Mouse (Mus musculus) left cerebral cortex, adult 18-20 months (tissue): ENCODE measurements around the gene Cdk13. TPM values are rescaled to one million over a fixed set of nuclear protein-coding genes. Genes with fewer than 3 reads are reported as not detected.

Source experiments
- DNase-seq, 2 experiments: peaks; one replicate each; pipeline ENCODE4 v3.0.0; 2021 to 2022; ENCODE audit warnings: low spot score in 2 of 2, mixed read lengths in 1 of 2
- long read RNA-seq, 2 experiments: library from polyadenylated mRNA; stranded (forward); transcript quantifications; one replicate each; pipeline ENCODE4 v2.0.0; 2021
- total RNA-seq, 2 experiments: library from RNA; stranded (reverse); gene quantifications; 2 replicates each; pipeline ENCODE4 v1.2.3; 2021

The Cdk13 gene
- 10 to 100 TPM; 56.1 to 63.1 TPM for total RNA-seq
- long read RNA-seq, experiment 1, full-length matches to known transcripts: 6 of 14 reads
- long read RNA-seq, experiment 1, partial matches to known transcripts: 1 of 14 reads
- long read RNA-seq, experiment 1, other reads (novel, unspliced or antisense): 7 of 14 reads
- long read RNA-seq, experiment 2, partial matches to known transcripts: 1 of 5 reads
- long read RNA-seq, experiment 2, other reads (novel, unspliced or antisense): 2 of 5 reads

DNA sequence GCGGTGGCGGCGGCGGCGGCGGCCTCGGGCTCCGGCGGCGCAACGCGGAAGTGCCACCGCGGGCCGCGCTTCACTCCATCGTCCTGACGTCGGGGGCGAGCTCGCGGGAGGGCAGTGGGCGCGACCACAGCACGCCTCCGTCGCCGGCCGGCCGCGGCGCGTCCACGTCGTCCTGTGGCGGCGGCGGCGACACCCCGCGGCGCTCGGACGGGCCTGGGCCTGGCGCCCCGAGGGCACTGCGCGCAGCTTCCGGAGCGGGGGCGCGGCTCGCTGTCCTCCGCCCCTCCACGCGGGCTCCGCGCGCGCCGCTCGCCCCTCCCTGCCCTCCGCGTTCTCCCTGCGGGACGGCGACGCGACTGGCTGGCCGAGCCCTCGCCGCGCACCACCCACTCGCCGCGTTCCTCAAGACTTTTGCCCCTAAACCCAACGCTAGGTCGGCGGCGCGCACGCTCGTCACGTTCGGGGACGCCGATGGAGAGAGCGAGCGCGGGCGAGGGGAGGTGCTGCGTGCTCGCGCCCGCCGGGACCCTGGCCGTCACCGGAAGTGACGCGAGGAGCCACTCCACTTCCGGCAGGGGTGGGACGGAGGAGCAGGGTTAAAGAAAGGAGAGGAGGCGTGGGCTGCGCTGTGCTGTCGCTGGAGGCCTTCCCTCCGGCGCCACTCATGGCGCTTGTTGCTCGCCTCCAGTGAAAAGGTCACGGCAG is at the start of gene Cdk13:
Cdk13 (minus strand) TSS at position 189 of the 705 bp plus-strand sequence.
- peak; percentile 99 to 100 for DNase-seq

DNA sequence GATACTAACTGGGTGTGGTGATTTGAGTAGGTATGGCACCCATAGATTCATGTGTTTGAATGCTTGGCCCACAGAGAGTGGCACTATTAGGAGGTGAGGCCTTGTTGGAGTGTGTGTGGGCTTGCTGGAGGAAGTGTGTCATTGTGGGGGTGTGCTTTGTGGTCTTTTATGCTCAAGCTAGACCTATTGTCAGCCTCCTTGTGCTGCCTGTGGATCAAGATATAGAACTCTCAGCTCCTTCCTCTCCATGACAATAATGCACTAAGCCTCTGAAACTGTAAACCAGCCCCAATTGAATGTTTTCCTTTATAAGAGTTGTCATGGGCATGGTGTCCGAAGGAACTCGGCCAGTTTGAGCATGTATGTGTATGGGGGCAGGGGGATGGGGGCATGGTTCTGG is 38.4 kb upstream of the Cdk13 start:
- DNase-seq: no peak

DNA sequence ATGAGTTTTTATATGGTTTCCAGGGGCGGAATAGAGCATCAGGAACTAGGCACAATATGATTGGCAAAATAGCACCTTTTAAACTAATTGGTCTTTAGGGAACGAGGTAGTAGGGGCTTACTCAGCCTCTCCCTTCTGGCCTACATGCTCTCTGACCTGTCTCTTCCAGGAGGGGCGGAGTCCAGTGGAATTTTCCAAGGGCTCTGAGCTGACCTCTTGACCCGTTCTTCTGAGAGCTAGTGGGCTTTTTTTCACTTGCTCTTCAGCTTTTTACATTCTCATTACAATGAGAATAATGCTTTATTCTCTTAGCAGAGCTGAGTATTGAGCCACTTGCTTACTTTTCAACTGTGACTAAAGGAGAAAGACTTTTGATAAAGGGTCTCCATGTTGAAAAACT is 37.9 kb upstream of the Cdk13 start:
- DNase-seq: no peak

DNA sequence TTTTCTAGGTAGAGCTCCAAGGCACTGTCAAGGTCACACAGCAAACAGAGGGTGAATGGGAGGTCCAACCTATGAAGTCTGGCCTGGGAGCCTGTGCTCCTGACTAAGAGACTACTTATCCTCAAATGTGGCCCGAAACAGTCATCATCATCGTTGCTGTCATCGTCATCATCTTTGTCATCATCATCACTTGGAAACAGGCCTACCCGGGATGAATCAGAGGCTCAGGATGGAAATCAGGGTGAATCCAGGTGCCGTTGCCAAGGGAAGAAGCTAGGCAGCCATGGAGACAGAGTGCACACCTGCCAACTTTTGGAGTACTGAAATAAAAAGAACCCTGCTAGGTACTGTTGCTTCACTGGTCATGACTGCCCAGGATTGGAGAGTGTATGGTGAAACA is 34.2 kb upstream of the Cdk13 start:
- peak; percentile 17 to 39 for DNase-seq

DNA sequence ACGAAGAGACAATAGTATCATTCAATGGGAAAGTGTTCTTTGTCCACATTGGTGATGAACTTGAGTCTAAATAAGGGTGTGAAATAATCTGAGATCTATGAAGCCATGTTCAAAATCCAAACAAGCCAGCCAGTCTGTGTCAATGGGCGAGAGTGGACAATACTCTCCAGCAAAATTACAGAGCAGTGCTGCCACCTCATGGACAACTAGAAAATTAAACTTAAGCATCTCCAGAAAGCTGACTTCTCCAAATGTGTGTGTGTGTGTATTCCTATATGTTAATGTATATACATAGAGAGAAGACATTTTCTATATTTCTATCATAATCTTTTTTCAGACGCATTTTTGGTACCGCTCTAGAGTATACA is 33.6 kb upstream of the Cdk13 start:
- DNase-seq: peak; percentile 75 to 76

DNA sequence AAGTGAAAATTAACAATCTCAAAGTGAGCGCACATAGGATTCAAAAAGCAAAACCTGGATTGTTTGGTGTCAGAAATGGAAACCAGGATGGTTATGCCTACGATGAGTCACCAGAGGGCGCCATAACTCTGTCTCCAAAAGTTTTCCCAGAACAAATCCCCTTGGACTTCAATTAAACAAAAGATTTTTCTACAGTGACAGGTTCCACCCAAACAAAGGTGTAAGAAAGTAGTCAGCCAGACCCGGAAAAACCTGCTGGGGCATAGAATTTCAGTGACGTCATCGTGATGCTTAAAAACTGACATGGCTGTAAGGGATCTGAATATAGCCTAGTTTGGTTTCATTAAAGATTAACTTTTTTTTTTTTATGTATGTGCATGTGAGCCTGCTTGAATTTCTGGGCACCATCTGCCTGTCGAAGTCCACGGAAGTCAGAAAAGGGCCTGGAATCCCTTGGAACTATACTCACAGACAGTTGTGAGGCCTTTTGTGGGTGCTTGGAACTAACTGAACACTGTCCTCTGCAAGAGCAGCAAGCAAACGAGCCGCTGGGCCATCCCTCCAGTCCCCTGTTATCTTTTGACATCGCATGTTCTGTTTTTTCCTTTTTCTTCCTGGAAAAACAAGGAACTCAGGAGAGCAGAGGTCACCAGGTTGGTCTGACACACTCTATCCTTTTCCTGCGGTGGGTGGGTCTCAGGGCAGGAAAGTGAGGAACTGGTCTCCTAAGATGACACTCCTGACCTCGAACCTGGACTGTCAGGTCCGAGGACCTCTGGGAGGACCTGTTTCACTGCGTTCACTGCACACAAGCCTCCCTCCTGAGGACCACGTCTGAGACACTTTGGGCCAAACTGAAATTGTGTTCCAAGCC is 33.0 kb upstream of the Cdk13 start:
- peak; percentile 25 to 45 for DNase-seq

DNA sequence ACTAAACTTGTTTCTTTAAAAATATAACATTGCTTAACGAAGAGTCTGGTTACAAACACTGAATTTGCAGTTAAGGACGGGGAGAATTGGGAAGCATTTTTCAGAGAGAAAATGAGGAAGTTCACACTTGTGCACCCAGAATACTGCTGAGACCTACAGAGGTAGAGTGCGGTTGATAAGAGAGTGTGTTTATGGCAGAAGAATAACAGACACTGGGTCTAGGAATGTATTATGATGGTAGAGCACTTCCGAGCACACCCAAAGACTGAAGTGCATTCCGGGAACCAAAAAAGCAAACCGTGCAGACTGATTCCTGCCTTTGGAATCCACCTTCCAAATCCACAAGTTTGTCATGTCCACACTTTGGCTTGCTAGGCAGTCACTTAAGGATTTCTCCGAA is 31.9 kb upstream of the Cdk13 start:
- no peak for DNase-seq

DNA sequence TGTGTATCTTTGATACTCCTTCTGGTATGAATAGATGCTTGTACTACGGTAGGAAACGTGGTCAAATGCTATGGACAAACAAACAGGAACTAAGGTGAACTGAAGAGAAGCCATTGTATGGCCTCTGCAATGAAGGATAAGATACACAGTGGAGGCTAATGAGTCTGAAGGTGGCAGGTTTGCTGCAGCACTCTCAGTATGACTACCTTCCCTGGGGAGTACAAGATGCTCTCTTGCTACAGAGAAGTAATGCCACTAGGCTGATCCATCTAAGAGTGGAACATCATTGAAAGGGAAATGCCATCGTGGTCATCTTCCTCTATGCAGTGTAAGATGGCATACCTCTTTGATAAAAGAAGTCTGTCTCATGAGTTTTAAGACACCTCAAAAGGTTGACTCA is 28.0 kb upstream of the Cdk13 start:
- DNase-seq: no peak

DNA sequence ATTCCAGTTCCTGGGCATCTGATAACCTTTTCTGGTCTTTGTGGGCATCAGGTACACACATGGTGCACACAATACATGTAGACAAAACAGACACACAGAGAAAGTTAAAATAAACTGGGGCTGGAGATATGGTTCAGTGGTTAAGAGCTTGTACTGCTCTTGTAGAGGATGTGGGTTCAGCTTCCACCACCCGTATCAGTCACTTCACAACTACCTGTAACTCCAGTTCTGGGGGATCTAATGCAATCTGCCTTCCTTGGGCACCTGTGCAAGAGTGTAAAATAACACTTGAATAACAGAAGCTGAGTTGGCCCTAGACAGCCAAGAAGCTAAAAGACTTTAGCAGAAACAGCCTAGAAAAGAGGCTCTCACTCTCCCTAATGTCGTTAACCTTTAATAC is 12.3 kb upstream of the Cdk13 start:
- DNase-seq: no peak

DNA sequence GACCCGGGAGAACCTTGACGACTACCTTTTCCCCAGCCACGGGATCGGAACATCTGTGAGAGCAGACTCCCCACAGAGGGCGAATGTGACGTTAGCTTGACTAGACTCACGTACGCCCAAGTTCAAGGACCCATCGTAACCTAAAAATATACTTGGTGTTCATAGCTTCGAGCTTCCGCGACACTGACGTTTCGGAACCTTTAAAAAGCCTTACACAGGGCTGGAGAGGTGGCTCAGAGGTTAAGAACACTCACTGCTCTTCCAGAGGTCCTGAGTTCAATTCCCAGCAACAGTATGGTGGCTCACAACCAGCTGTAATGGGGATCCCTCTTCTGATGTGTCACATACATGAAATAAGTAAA is 698 bp upstream of the Cdk13 start:
- no peak for DNase-seq

DNA sequence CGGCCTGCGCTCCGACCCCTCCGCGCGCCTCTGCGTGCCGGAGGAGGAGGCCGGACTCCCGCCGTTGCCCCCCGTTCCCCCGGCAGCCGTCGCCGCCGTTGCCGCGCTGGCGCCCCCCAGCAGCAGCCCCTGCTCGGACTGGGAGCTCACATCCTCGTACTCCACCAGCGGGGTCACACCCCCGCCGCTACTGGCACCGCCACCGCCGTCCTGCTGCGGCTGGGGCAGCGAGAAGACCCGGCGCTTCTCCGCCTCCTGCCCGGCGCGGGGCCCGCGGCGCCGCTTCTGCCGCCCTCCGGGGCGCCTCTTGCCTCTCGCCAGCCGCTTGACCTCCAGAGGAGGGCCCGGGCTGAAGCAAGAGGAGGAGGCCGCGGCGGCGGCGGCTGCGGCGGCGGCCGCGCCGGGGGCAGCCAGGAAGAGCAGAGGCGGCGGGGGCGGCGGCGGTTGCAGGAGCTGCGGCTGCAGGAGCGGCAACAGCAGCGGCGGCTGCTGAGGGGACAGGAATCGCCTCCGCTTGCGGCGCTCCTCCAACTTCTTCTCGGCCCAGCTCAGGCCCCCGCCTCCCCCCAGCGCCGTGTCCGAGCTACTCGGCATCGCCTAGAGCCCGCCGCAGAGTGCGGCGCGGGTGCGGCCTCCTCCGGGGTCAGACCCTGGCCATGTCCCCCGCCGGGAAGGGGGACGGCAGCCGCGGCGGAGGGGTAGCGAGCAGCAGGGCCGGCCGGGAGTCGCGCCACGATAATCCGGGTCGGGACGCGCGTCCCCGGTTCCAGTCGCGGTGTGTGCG is 647 bp downstream of the Cdk13 start:
- DNase-seq: peak; percentile 47 to 56

DNA sequence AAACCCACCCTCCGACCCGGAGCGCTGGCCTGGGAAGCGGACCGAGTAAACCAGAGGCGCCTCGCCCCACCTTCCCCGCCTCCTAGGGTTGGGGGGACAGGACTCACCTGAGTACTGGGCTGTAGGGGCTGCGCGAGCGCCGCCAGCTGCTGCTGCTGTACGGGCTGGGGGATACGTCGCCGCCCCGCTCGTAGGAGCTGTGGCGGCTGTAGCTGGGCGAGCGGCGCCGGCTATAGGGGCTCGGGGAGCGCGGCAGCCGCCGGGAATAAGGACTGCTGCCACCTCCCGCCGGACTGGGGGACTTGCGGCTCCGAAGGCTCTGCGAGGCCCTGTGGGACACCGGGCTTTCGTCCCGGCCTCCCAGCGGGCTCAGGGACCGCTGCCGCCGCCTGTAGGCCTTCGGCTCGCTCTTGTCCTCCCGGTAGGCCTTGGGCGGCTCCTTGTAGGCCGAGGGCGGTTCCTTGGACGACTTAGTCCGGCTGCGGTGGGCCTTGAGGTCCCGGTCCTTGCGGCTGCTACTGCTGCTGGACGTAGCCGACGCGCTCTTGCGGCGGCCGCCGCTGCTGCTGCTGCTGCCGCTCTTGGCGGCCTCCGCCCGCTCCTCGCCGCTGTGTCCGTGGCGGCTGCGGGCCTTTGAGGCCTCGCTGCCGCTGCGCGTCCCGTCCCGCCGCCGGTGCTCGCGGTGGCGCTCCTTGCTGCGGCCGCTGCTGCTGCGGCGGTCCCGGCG is 1.4 kb downstream of the Cdk13 start:
- peak; percentile 47 to 65 for DNase-seq

DNA sequence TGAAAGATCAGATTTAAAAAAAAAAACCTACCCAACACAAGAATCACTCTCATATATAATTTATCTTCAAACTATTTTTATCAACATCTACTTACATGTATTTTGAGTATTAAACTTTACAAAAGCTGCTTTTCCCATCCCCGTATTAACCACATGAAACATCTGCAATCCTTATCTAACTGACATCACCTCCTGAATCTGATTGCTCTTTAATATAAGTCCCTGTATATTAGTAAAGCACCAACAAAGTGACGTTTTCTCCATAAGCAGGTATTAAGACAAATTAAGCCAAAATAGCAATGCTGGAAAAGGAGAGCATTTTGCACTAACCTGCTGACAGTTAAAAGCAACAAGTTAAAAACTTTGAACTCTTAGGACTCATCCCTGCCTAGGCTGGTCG is 2.0 kb downstream of the Cdk13 start:
- DNase-seq: no peak

DNA sequence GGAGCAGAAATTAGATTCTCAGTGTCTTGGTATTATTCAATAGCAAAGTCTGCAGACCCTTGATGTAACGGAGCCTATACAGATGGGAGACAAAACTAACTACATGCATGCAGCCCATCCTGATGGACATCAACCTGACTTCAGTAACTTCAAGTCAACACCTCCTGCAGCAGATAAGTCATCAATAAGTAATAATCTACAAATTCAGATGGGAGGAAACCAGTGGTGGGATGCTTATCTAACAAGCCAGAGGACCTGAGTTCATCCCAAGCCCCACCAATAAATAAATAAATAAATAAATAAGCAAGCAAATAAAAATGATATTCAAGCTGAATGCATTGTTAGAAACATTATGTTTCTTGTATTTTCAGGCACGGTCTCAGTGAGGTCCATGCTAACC is 5.2 kb downstream of the Cdk13 start:
- no peak for DNase-seq

DNA sequence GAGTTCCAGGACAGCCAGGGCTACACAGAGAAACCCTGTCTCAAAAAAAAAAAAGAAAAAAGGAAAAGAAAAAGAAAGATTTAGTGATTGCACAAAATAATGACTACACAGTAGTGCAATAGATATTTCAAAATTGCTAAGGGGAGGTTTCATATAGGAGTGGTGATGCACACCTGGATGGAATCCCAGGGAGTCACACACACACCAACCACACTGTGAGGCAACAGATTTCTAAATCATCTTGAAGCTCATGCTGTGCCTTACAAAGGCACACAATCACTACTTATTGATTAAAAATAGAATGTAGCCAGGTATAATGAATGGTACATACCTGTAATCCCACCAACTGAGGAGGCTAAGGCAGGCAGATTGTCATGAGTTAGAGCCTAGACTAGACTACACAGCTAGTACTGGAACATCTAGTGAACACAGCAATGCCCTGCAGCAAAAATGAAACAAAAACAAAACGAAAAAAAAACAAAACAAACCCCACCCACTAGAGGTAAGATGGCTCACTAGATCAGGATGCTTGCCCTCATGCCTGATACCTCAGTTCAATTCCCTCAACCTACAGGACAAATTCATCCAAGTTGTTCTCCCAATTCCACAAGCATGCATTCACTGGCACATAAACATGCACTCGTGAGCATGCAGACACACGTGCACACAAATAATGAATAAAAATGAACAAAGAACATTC is 9.0 kb downstream of the Cdk13 start:
- no peak for DNase-seq

DNA sequence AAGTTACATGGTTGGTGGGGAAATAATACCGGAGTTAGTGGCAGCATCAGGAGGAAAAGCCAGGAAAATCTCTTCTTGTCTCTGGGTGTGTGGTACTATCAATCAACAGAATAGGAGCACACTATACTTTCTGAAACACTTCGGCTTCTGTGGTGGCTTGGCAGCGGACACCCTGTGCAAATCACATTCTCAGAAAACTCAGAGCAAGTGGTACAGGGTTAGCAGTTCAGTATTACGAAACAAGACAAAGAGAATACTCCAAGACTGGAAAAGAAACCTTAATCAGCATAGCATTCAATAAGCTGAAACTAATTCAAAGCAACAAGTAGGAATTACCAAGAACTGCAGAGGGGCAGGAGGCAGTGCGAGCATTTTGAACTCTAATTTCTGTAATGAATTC is 21.3 kb downstream of the Cdk13 start:
- DNase-seq: no peak

DNA sequence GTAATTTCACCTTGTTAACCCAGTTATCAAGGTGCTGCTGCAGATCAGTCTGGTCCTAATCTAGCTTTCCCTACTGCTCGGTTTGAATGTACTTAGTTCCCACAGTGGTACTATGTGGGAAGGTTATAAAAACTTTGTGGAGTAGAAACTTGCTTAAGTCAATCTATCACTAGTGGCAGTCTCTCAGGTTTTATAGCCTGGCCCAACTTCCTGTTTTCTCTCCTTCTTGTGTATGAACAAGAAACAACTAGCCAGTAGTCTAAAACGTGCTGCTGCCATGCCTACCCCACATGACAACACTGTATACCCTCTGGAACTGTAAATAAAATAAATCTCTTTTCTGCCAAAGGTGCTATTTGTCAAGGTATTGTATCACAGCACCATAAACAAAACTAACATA is 25.0 kb downstream of the Cdk13 start:
- no peak for DNase-seq

DNA sequence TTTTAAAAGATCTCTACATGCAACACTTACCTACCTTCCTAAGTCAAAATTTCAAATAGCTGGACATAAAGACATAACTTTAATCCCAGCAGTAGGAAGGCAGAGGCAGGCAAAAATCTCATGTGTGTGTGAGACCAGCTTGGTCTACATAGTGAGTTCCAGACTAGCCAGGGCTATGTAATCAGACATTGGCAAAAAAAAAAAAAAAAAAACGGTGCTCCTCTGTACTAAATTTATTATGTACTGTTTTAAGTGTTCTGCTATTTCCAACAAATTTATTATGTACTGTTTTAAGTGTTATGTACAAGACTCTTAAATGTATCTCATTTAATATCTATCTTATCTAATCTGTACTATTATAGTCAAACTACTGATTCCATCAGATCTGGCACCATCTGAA is 28.6 kb downstream of the Cdk13 start:
- DNase-seq: no peak

DNA sequence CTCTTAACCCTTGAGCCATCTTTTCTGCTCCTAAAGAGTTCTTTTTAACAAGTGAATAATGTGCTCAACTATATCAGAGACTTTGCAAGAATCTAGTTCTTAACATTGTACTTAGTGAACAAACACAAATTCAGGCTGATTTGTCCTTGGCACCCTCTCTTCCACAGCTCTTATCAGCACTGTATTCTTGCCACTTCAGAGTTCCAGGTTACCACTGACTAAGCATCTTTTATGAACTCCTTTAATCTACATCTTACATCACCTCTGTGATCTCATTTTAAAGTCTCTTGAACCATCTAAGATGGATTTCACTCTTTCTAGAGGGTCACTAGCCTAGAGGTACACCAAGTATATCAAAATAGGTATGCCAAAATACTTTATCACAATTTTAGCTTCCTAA is 29.5 kb downstream of the Cdk13 start:
- DNase-seq: no peak

DNA sequence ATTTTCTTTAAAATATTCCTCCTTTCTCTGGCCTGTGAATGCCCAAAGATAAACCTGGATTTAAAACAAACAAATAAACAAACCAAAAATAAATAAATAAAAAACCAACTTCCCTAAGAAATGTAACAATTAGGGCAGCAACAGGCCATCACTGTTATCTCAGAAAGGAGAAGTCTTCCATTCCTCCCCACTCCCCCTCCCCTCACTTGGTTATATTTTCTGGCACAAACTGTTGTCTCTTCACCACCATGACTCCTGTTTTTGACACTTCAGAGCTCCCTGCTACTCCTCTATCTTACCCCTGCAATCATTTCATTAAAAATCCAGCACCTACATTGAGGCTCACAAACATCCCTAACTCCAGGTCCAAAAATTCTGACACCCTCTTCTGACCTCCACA is 31.8 kb downstream of the Cdk13 start:
- DNase-seq: no peak
